13 mouse cellular contexts compared by ENCODE assay signal in genomic region chr7:133161362-133162080, GRCm38 (mm10). TPM values are rescaled to one million over a fixed set of nuclear protein-coding genes. Genes with fewer than 3 reads are reported as not detected.
DNase-seq lines count a peak whose midpoint lies in the region; ATAC-seq lines count a peak whose summit lies in the region.
"Had no signal": no experiment of that assay in that cellular context is flagged by ENCODE, and none has a peak within 500 bp of the region (broad histone marks: within the 10 kb centered on the region; RNA-seq: fewer than 3 reads in every experiment).

No protein-coding gene starts in this region.

- H3K4me3 ChIP-seq in embryonic facial prominence, embryonic 15.5 days (replicated peaks) = no peak overlapping the region
- no peak overlapping the region for H3K4me3 ChIP-seq in limb, embryonic 15.5 days
- H3K4me3 ChIP-seq: heart, embryonic 12.5 days had no signal

- no peaks in the 10 kb centered on the region for H3K9me3 ChIP-seq in embryonic facial prominence, embryonic 15.5 days (replicated peaks)
- no peaks in the 10 kb centered on the region for H3K9me3 ChIP-seq in limb, embryonic 15.5 days
- H3K9me3 ChIP-seq: heart, embryonic 12.5 days had no signal

- H3K36me3 ChIP-seq in embryonic facial prominence, embryonic 15.5 days = no peaks in the 10 kb centered on the region
- no peaks in the 10 kb centered on the region for H3K36me3 ChIP-seq in limb, embryonic 15.5 days
- H3K36me3 ChIP-seq: heart, embryonic 12.5 days had no signal

- no peak overlapping the region for H3K4me2 ChIP-seq in embryonic facial prominence, embryonic 15.5 days (replicated peaks)
- no peak overlapping the region for H3K4me2 ChIP-seq in limb, embryonic 15.5 days
- H3K4me2 ChIP-seq: heart, embryonic 12.5 days had no signal

- no peak overlapping the region; the same call in 1 of the 2 replicates for H3K27ac ChIP-seq in embryonic facial prominence, embryonic 15.5 days (replicated peaks)
- no peak overlapping the region for H3K27ac ChIP-seq in limb, embryonic 15.5 days

- DNase-seq in embryo, embryonic 10 days (ENCODE audit: low spot score) = peak; percentile 7
- no peak for DNase-seq in embryo, embryonic 10.5 days (ENCODE audit: low spot score)
- DNase-seq in kidney, postnatal 4 days = peak; percentile 41 to 49
- no peak for DNase-seq in kidney, adult 11 months
- no peak for DNase-seq in right cerebral cortex, postnatal 36 days (ENCODE audit: low spot score in 2 of 2)
- DNase-seq in adrenal gland, postnatal 36 days = no peak
- DNase-seq: cerebellum, adult 9-10 months; kidney, adult 9 months; spleen, adult 18-20 months had no signal

- H3K27me3 ChIP-seq in embryonic facial prominence, embryonic 15.5 days = no peaks in the 10 kb centered on the region
- no peaks in the 10 kb centered on the region for H3K27me3 ChIP-seq in limb, embryonic 15.5 days
- H3K27me3 ChIP-seq: heart, embryonic 12.5 days had no signal

- 0 out of 2 replicates have a peak, but pooled peaks have one; percentile 51 for ATAC-seq in embryonic facial prominence, embryonic 15.5 days (ENCODE audit: insufficient number of reproducible peaks, low FRiP score, low TSS enrichment, low read depth)
- peak; percentile 67; the same call in 1 of the 2 replicates for ATAC-seq in limb, embryonic 15.5 days (ENCODE audit: insufficient number of reproducible peaks, low FRiP score, low TSS enrichment, low read depth)

- H3K9ac ChIP-seq in embryonic facial prominence, embryonic 15.5 days = no peak overlapping the region
- H3K9ac ChIP-seq in limb, embryonic 15.5 days = no peak overlapping the region
- H3K9ac ChIP-seq: heart, embryonic 12.5 days had no signal

- H3K4me1 ChIP-seq in embryonic facial prominence, embryonic 15.5 days = peaks cover 9% of the 10 kb centered on the region; the same call in 1 of the 2 replicates
- H3K4me1 ChIP-seq in limb, embryonic 15.5 days = peaks cover 11% of the 10 kb centered on the region

- WGBS in embryonic facial prominence, embryonic 15.5 days = 41% methylated on average over 7 of the region's 7 CpGs
- WGBS in limb, embryonic 15.5 days = 18% methylated on average over 7 of the region's 7 CpGs

RNA-seq across cellular contexts. Expression of gene Ctbp2, which starts 37.4 kb away (rescaled TPM):
- 64.7 and 71.3 TPM in 2 replicates for polyA plus RNA-seq in embryonic facial prominence, embryonic 15.5 days (2015; fragmentation: Nextera tagmentation; extraction: Ambion mirVana)
- polyA plus RNA-seq in limb, embryonic 15.5 days (2015; fragmentation: Nextera tagmentation; extraction: Ambion mirVana) = 47.4 and 56.3 TPM in 2 replicates
- total RNA-seq in adrenal gland, postnatal 36 days (2021) = 10 to 100 TPM; 65.6 to 68.6 TPM

RNA-seq across cellular contexts. Expression of gene Fgfr2, which starts 38.4 kb away (rescaled TPM):
- 131 and 137 TPM in 2 replicates for polyA plus RNA-seq in embryonic facial prominence, embryonic 15.5 days (2015; fragmentation: Nextera tagmentation; extraction: Ambion mirVana)
- 97.8 and 101 TPM in 2 replicates for polyA plus RNA-seq in limb, embryonic 15.5 days (2015; fragmentation: Nextera tagmentation; extraction: Ambion mirVana)
- 100 to 1,000 TPM; 190 to 480 TPM for total RNA-seq in adrenal gland, postnatal 36 days (2021)
- total RNA-seq: hematopoietic stem cell, adult 5-6 weeks had no signal

Comparison
In these comparisons a context has a peak if more than half of its experiments do, and no peak if none do; other contexts are left out.
1. DNase-seq: peak in embryo, embryonic 10 days (single experiment) and kidney, postnatal 4 days (2 of 2); none in embryo, embryonic 10.5 days (single experiment), kidney, adult 11 months (single experiment), right cerebral cortex, postnatal 36 days (0 of 2) and adrenal gland, postnatal 36 days (0 of 2).